Mouse (Mus musculus) forelimb bud, embryonic 11.5 days (tissue): ENCODE measurements at regions not wholly inside any gene's neighbourhood (a gene's known extent, or its start where the extent isn't known, plus 50 kb on each side); places are given as distances from the start of the nearest gene placed in this dataset.
A peak's percentile ranks its signal among the peaks of the same experiment; 100 is the strongest.

Experiments used
- DNase-seq: peaks from one replicate; pipeline ENCODE4 v3.0.0-alpha.2; 2012; ENCODE audit warnings: low read depth, low spot score

DNA sequence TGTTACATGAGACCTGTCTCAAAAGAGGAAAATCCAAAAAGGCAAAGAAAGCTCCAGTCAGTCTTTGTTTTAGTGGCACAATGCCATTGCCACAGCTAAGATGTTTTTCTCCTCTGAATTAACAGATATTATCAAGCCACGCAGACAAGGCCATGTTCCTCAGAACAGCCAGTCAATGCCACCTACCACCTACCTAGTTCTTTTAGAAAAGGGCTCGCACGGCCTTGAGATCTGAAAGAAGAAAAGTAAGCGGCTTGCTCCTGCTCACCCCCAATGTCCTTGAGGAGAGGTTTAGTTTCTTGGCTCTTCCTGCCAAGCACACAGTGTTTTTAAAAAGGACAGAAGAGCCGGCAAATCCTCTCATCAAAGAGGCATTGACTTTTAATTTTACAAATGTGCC lies 88.7 kb upstream of the Noct start:
- DNase-seq = no peak

DNA sequence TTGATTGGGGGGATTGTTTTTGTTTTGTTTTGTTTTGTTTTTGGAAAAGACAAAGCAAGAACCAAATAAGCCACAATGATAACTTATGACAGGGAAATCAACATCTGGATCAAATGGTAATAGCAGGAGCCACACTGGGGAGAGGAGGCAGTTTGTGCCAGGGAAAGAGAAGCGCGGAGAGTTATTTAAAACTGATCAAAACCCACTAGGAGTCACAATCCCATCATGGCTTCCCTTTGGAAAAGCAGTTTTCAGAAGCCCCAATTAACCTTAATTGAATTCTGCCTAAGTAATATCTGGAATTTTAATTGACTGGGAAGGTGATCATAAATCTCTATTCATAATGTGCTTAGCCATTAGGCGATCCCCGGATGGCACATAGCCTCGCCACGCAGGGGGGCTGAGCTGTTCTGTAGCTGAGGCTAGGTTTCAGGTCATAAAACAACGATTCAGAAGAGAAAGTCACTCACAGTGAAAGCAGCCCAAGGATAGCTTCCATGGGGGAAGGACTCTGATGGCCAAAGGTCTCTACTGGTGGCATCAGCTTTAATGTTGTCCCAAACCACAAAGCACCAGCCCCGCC lies 86.4 kb upstream of the Noct start:
- no peak for DNase-seq

DNA sequence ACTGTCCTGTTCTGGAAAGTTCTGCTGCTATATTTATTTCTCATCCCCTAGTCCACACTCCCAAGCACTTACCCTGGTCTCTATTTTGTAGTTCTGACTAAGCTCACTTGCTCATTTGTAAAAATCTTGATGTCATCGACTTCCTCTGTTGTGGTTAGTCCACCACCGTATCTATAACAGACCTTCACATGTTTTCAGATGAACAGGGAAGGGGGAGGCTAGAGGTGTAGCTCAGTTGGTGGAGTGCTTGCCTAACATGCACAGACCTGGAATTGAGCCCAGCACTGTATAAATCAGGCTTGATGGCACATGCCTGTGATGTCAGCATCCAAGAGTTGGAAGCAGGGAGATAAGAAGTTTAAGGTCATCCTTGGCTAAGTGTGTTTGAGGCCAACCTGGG lies 78.3 kb upstream of the Noct start:
- DNase-seq = no peak

DNA sequence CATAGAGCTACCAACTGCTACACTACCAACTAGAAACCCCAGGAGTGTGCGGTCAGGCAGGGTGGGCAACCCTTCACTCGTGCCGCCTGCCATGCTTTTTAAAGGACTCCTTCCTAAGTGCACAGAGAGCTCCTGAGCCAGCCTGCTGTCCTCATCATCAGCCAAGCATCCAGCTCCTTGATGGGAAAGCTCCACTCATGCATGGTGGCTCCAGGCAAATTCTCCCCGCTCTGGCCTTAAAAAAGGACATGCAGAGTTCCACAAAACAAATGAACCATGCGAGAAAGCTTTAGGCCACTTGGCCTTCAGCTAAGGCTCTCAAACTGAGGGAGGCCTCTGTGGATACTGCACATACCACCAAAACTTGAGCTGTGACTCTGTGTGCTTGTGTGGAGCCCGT lies 74.2 kb upstream of the Noct start:
- DNase-seq = no peak

DNA sequence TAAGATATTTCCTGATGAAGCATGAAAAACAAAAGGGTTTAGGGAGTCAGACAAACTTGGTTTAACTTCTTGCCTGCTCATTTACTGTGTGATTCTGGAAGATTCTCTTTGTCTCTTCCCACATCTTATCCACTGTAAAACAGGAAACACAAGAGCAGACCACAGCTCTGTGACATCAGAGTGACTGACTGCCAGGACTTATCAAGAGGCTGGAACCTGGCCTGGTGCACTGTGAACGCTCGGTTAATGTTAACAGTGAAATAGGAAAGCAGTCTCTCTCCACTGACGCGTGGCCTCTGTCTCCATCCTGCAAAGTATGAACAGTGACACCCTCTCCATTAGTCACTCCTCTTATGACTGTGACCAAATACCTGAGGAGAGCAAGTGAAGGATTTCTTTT lies 73.1 kb upstream of the Noct start:
- no peak for DNase-seq

- no peak for DNase-seq
These were observed 68.6 kb upstream of the Noct start for GRCm38 (mm10) chr3:51155621-51156020.

DNA sequence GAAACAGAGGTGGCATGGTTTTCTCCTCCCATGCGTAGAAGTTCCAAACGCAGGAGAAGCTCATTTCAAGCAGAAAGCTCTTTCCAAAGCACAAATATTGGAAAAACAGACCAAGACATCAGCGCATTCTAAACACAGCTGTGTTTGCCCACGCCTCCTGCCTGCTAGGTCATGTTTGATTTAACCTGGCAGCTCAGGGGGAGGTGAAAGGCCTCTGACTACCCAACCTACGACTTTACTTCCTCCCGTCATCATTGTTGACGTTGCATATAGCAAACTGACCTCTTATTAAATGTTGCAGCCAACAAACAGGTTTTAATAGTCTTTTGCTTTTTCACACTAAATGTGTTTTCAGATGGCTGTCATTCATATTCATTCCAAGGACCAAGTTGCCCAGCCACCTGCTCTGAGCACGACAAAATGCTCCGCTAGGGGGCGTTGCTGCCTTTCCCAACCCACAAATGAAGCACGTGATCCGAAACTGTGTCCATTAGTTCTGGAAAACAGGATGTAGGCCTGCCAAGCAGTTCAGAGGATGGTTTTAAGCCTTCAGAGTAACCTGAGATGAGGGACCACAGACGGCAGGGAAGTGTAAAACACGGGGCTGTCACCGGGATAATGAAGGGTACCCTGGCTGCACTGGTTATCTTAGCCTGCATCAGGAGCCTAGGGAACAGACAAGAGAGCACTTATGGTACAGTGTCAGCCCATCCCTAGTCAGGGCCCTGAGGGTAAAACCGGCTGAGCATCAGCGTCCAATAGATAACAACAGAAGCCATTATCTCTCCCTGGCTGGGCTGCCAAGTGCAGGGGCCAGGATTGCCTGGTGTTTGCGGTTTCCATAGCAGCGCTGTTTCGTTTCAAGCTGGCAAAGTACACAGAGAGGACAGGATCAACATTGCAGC lies 67.6 kb upstream of the Noct start:
- DNase-seq = peak; percentile 57

DNA sequence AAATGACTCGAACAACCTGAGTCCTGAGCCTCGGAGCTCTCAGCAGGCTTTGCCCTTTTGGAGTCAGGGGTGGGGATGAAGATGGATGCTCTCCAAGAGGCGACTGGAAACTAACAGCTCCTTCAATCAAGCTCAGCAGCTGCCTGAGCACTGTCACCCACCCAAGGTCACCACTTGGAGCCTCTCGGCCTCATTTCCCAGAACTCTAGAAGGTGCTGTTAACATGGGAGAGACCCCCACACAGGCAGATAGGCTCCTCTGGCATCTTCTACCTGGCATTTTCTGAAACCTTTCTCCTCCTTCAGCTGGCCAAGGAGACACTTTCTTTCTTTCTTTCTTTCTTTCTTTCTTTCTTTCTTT lies 67.0 kb upstream of the Noct start:
- no peak for DNase-seq

DNA sequence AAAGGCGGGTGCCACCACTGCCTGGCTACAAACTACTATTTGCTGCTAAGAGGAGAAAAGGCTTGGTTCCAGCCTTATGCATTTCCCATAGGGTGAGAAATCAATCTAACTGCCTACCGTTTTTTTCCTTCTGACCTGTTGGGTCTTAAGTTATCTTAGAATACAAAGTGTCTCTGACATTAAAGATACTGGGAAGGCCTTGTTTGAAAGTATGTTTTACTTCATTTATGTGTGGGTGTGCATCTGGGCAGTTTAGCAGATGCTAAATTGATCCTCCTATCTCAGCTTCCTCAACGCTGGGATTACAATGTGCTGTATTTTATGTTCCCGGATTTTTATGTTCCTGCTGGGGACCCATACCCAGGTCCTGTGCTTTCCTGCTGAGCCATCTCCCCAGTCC lies 65.8 kb upstream of the Noct start:
- no peak for DNase-seq

DNA sequence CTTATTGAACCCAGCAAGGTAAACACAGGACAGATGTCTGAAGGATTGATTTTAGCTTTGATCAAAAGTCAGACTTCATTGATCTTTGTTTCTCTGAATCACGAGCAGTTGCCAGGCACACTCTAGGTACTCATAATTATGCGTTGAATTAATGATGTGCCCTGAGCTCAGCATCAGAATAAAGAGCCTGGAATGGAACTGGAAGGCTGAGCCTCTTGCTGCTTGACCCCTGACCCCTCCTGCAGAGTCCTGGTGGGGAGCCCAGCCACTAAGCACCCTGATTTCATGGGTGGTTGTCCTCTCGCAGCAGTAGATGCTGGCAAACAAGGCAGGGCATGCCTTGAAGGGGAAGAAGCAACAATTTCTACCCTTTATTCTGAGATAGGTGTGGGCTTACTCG lies 64.9 kb upstream of the Noct start:
- no peak for DNase-seq

GRCm38 (mm10) chr3:51159881-51160280 lies 64.4 kb upstream of the Noct start:
- no peak for DNase-seq

GRCm38 (mm10) chr3:51160625-51161024 lies 63.6 kb upstream of the Noct start:
- DNase-seq = no peak

- no peak for DNase-seq
These were observed 54.9 kb upstream of the Noct start for GRCm38 (mm10) chr3:51169150-51169925.

GRCm38 (mm10) chr3:51170225-51170852 lies 53.9 kb upstream of the Noct start:
- DNase-seq = peak; percentile 79
